Mouse (Mus musculus): ENCODE measurements around the gene Olfr769. TPM values are rescaled to one million over a fixed set of nuclear protein-coding genes. Genes with fewer than 3 reads are reported as not detected.
"Not testable (repeated sequence)": the region's sequence is repeated elsewhere in the genome, so short reads cannot be mapped to it uniquely, and the experiment has no call there.

The Olfr769 gene
- total RNA-seq (2014; rRNA removed) (not detected in 2 replicates), polyA plus RNA-seq (2015; fragmentation: Nextera tagmentation; extraction: Ambion mirVana) (not detected in 2 replicates)

GRCm38 (mm10) chr10:129117761-129118160 is at the start of gene Olfr769:
Olfr769 (minus strand) TSS chr10:129117861.
- DNase-seq (ENCODE audit: low spot score) = no peak
- H3K9me3 ChIP-seq (ENCODE audit: low read length) = no peaks in the 10 kb centered on the region
- H3K9ac ChIP-seq (replicated peaks; ENCODE audit: low read length, poor library complexity, severe bottlenecking) = no peak within 1 kb of the TSS
- 87% methylated on average over 2 of the region's 2 CpGs for WGBS
- H3K4me3 ChIP-seq (ENCODE audit: low read depth, low read length) = no peak within 1 kb of the TSS
- no peaks in the 10 kb centered on the region for H3K27me3 ChIP-seq (ENCODE audit: insufficient read depth, low read length)
- H3K4me1 ChIP-seq (ENCODE audit: insufficient read depth, low read length) = no peaks in the 10 kb centered on the region
- no peak within 1 kb of the TSS for H3K4me2 ChIP-seq (ENCODE audit: low read depth, low read length, poor library complexity, severe bottlenecking)
- no peak for ATAC-seq (ENCODE audit: low FRiP score)
- H3K27ac ChIP-seq (ENCODE audit: low read depth, low read length) = no peak within 1 kb of the TSS
- no peaks in the 10 kb centered on the region for H3K36me3 ChIP-seq (ENCODE audit: insufficient read depth, low read length)
- no peak for TF ChIP-seq CTCF (IDR thresholded peaks at IDR 0.05)

GRCm38 (mm10) chr10:129164651-129165050 is 47.0 kb upstream of the Olfr769 start, which contains the start of gene Olfr771:
Olfr771 (minus strand) TSS chr10:129164751.
- Histone ChIP-seq H3K9me3 (ENCODE audit: low read length) (no peaks in the 10 kb centered on the region), H3K4me3 (ENCODE audit: low read depth, low read length) (no peak within 1 kb of the TSS), H3K36me3 (ENCODE audit: insufficient read depth, low read length) (no peaks in the 10 kb centered on the region), H3K9ac (replicated peaks; ENCODE audit: low read length, poor library complexity, severe bottlenecking) (no peak within 1 kb of the TSS), H3K27ac (ENCODE audit: low read depth, low read length) (no peak within 1 kb of the TSS), H3K27me3 (ENCODE audit: insufficient read depth, low read length) (no peaks in the 10 kb centered on the region), H3K4me1 (ENCODE audit: insufficient read depth, low read length) (no peaks in the 10 kb centered on the region), H3K4me2 (ENCODE audit: low read depth, low read length, poor library complexity, severe bottlenecking) (no peak within 1 kb of the TSS)
- no peak for DNase-seq (ENCODE audit: low spot score)
- 88% methylated on average over 1 of the region's 1 CpGs for WGBS
- ATAC-seq (ENCODE audit: low FRiP score) = no peak
- no peak for TF ChIP-seq CTCF (IDR thresholded peaks at IDR 0.05)

- no peak for TF ChIP-seq CTCF (IDR thresholded peaks at IDR 0.05)
- H3K27ac ChIP-seq (ENCODE audit: low read depth, low read length) = no peak within 1 kb of the TSS
- H3K9me3 ChIP-seq (ENCODE audit: low read length) = no peaks in the 10 kb centered on the region
- H3K27me3 ChIP-seq (ENCODE audit: insufficient read depth, low read length) = no peaks in the 10 kb centered on the region
- WGBS = 79% methylated on average over 2 of the region's 2 CpGs
- no peaks in the 10 kb centered on the region for H3K36me3 ChIP-seq (ENCODE audit: insufficient read depth, low read length)
- DNase-seq (ENCODE audit: low spot score) = no peak
- H3K4me1 ChIP-seq (ENCODE audit: insufficient read depth, low read length) = no peaks in the 10 kb centered on the region
- no peak within 1 kb of the TSS for H3K4me3 ChIP-seq (ENCODE audit: low read depth, low read length)
- no peak for ATAC-seq (ENCODE audit: low FRiP score)
- H3K4me2 ChIP-seq (ENCODE audit: low read depth, low read length, poor library complexity, severe bottlenecking) = no peak within 1 kb of the TSS
- H3K9ac ChIP-seq (replicated peaks; ENCODE audit: low read length, poor library complexity, severe bottlenecking) = no peak within 1 kb of the TSS
Observed at GRCm38 (mm10) chr10:129138898-129139297, 21.2 kb upstream of the Olfr769 start, which contains the start of gene Olfr770. Olfr770 (minus strand) TSS chr10:129138998.

GRCm38 (mm10) chr10:129115146-129115545 is 2.5 kb downstream of the Olfr769 start:
- Histone ChIP-seq H3K9ac (replicated peaks; ENCODE audit: low read length, poor library complexity, severe bottlenecking) (no peak overlapping the region), H3K36me3 (ENCODE audit: insufficient read depth, low read length) (no peaks in the 10 kb centered on the region), H3K4me1 (ENCODE audit: insufficient read depth, low read length) (no peaks in the 10 kb centered on the region), H3K4me3 (ENCODE audit: low read depth, low read length) (no peak overlapping the region), H3K9me3 (ENCODE audit: low read length) (no peaks in the 10 kb centered on the region), H3K27me3 (ENCODE audit: insufficient read depth, low read length) (no peaks in the 10 kb centered on the region), H3K4me2 (ENCODE audit: low read depth, low read length, poor library complexity, severe bottlenecking) (no peak overlapping the region), H3K27ac (ENCODE audit: low read depth, low read length) (no peak overlapping the region)
- 92% methylated on average over 3 of the region's 3 CpGs for WGBS
- no peak for DNase-seq (ENCODE audit: low spot score)
- no peak for TF ChIP-seq CTCF (IDR thresholded peaks at IDR 0.05)
- no peak for ATAC-seq (ENCODE audit: low FRiP score)

- no peak overlapping the region for H3K9ac ChIP-seq (replicated peaks; ENCODE audit: low read length, poor library complexity, severe bottlenecking)
- DNase-seq (ENCODE audit: low spot score) = no peak
- no peaks in the 10 kb centered on the region for H3K9me3 ChIP-seq (ENCODE audit: low read length)
- WGBS = 48% methylated on average over 3 of the region's 3 CpGs
- H3K27me3 ChIP-seq (ENCODE audit: insufficient read depth, low read length) = no peaks in the 10 kb centered on the region
- no peak for TF ChIP-seq CTCF (IDR thresholded peaks at IDR 0.05)
- H3K4me1 ChIP-seq (ENCODE audit: insufficient read depth, low read length) = no peaks in the 10 kb centered on the region
- H3K27ac ChIP-seq (ENCODE audit: low read depth, low read length) = no peak overlapping the region
- no peak for ATAC-seq (ENCODE audit: low FRiP score)
- no peaks in the 10 kb centered on the region for H3K36me3 ChIP-seq (ENCODE audit: insufficient read depth, low read length)
- H3K4me2 ChIP-seq (ENCODE audit: low read depth, low read length, poor library complexity, severe bottlenecking) = no peak overlapping the region
- H3K4me3 ChIP-seq (ENCODE audit: low read depth, low read length) = no peak overlapping the region
Observed at GRCm38 (mm10) chr10:129101231-129101630, 16.4 kb downstream of the Olfr769 start.

- WGBS = 75% methylated on average over 1 of the region's 1 CpGs
- no peak within 1 kb of the TSS for H3K4me3 ChIP-seq (ENCODE audit: low read depth, low read length)
- no peak within 1 kb of the TSS for H3K4me2 ChIP-seq (ENCODE audit: low read depth, low read length, poor library complexity, severe bottlenecking)
- H3K4me1 ChIP-seq (ENCODE audit: insufficient read depth, low read length) = no peaks in the 10 kb centered on the region
- H3K27ac ChIP-seq (ENCODE audit: low read depth, low read length) = no peak within 1 kb of the TSS
- no peaks in the 10 kb centered on the region for H3K9me3 ChIP-seq (ENCODE audit: low read length)
- H3K27me3 ChIP-seq (ENCODE audit: insufficient read depth, low read length) = no peaks in the 10 kb centered on the region
- no peak within 1 kb of the TSS for H3K9ac ChIP-seq (replicated peaks; ENCODE audit: low read length, poor library complexity, severe bottlenecking)
- no peaks in the 10 kb centered on the region for H3K36me3 ChIP-seq (ENCODE audit: insufficient read depth, low read length)
- ATAC-seq (ENCODE audit: low FRiP score) (no peak), DNase-seq (ENCODE audit: low spot score) (no peak)
- no peak for TF ChIP-seq CTCF (IDR thresholded peaks at IDR 0.05)
Observed at GRCm38 (mm10) chr10:129099275-129099674, 18.4 kb downstream of the Olfr769 start, which contains the start of gene Olfr768. Olfr768 (minus strand) TSS chr10:129099375.

- not testable (repeated sequence) for DNase-seq (ENCODE audit: low spot score); H3K9me3 ChIP-seq (ENCODE audit: low read length); H3K4me1 ChIP-seq (ENCODE audit: insufficient read depth, low read length); H3K4me2 ChIP-seq (ENCODE audit: low read depth, low read length, poor library complexity, severe bottlenecking); H3K27me3 ChIP-seq (ENCODE audit: insufficient read depth, low read length); H3K36me3 ChIP-seq (ENCODE audit: insufficient read depth, low read length); ATAC-seq (ENCODE audit: low FRiP score); H3K9ac ChIP-seq (replicated peaks; ENCODE audit: low read length, poor library complexity, severe bottlenecking); H3K4me3 ChIP-seq (ENCODE audit: low read depth, low read length); H3K27ac ChIP-seq (ENCODE audit: low read depth, low read length)
Observed at GRCm38 (mm10) chr10:129082810-129083209, 34.9 kb downstream of the Olfr769 start, which contains the start of gene Olfr767. Olfr767 (minus strand) TSS chr10:129082910.

Measured in midbrain, postnatal 0 days (tissue).